Mouse (Mus musculus) ES-Bruce4 (cell line): ENCODE measurements around the gene Cul7.

Experiments
- CTCF ChIP-seq: IDR thresholded peaks from one replicate; pipeline ENCODE4 v1.8.1; 2011; ENCODE audit warnings: low read depth, low read length
- EP300 ChIP-seq: IDR thresholded peaks from 2 replicates; pipeline ENCODE4 v1.6.1; 2011; ENCODE audit warnings: low read depth, low read length; ENCODE audit not compliant: insufficient read depth
- POLR2A ChIP-seq: IDR thresholded peaks from one replicate; pipeline ENCODE4 v1.8.1; 2011; ENCODE audit warnings: low read length; ENCODE audit not compliant: insufficient read depth

GRCm38 (mm10) chr17:46698515-46698914 lies 48.4 kb downstream of the Cul7 start:
- no peak for TF ChIP-seq CTCF
- TF ChIP-seq POLR2A, result no peak
- no peak for TF ChIP-seq EP300
